Mouse (Mus musculus) MEL (cell line): ENCODE measurements around the gene Slc46a2. TPM values are rescaled to one million over a fixed set of nuclear protein-coding genes. Genes with fewer than 3 reads are reported as not detected.

Experiments
- DNase-seq: peaks from one replicate; pipeline ENCODE4 v3.0.0; 2011; ENCODE audit warnings: low read depth, low spot score
- H3K27ac ChIP-seq: 2 replicates; pipeline ENCODE4 v1.5.1; 2012; ENCODE audit warnings: low read depth, mild to moderate bottlenecking, control low read depth, low read length, moderate library complexity; ENCODE audit not compliant: control insufficient read depth
- H3K27me3 ChIP-seq, 2 experiments: fragments of 150-350 bp in 1 of 2; sonication (generic) in 1 of 2; 2 replicates each; pipeline ENCODE4 v1.6.1; 2012; ENCODE audit warnings: low read length in 2 of 2, mild to moderate bottlenecking in 2 of 2, improper control_type of control experiment in 1 of 2, moderate library complexity in 1 of 2; ENCODE audit not compliant: insufficient read depth in 2 of 2, control insufficient read depth in 1 of 2
- H3K36me3 ChIP-seq, 2 experiments: 2 replicates each; pipeline ENCODE4 v1.6.1; 2012 to 2014; ENCODE audit warnings: low read length in 2 of 2, improper control_type of control experiment in 1 of 2, inconsistent platforms in 1 of 2, mild to moderate bottlenecking in 1 of 2; ENCODE audit not compliant: insufficient read depth in 2 of 2, control insufficient read depth in 1 of 2
- H3K4me1 ChIP-seq, 2 experiments: fragments of 150-350 bp in 1 of 2; sonication (generic) in 1 of 2; 2 replicates each; pipeline ENCODE4 v1.6.1; 2012; ENCODE audit warnings: low read length in 2 of 2, improper control_type of control experiment in 1 of 2, mild to moderate bottlenecking in 1 of 2; ENCODE audit not compliant: insufficient read depth in 2 of 2, control insufficient read depth in 1 of 2
- H3K4me3 ChIP-seq, 2 experiments: fragments of 150-350 bp in 1 of 2; sonication (generic) in 1 of 2; 2 replicates each; pipeline ENCODE4 v1.5.1; 2012; ENCODE audit warnings: low read depth in 2 of 2, low read length in 2 of 2, mild to moderate bottlenecking in 2 of 2, moderate library complexity in 2 of 2, control low read depth in 1 of 2, improper control_type of control experiment in 1 of 2; ENCODE audit not compliant: control insufficient read depth in 1 of 2, insufficient read depth in 1 of 2
- H3K79me2 ChIP-seq: 2 replicates; pipeline ENCODE4 v1.6.1; 2012; ENCODE audit warnings: mild to moderate bottlenecking, low read length, moderate library complexity; ENCODE audit not compliant: control insufficient read depth, poor library complexity, insufficient read depth
- H3K9ac ChIP-seq: 2 replicates; pipeline ENCODE4 v1.6.1; 2012; ENCODE audit warnings: low read depth, mild to moderate bottlenecking, control low read depth, low read length, moderate library complexity; ENCODE audit not compliant: control insufficient read depth, poor library complexity, severe bottlenecking
- H3K9me3 ChIP-seq: fragments of 150-350 bp; sonication (generic); replicated peaks from 2 replicates; pipeline ENCODE4 v1.6.1; 2012; ENCODE audit warnings: mild to moderate bottlenecking, low read length, improper control_type of control experiment, moderate library complexity; ENCODE audit not compliant: insufficient read depth
- CHD1 ChIP-seq: IDR thresholded peaks from 2 replicates; pipeline ENCODE4 v1.6.1; 2012; ENCODE audit warnings: low read depth, mild to moderate bottlenecking, inconsistent platforms, low read length, improper control_type of control experiment
- E2F4 ChIP-seq: IDR thresholded peaks from 2 replicates; pipeline ENCODE4 v1.6.1; 2011; ENCODE audit warnings: low read depth, low read length, improper control_type of control experiment, borderline replicate concordance
- EP300 ChIP-seq, 2 experiments: IDR thresholded peaks; 2 replicates each; pipeline ENCODE4 v1.6.1; 2011; ENCODE audit warnings: improper control_type of control experiment in 2 of 2, low read length in 2 of 2, low read depth in 1 of 2, mild to moderate bottlenecking in 1 of 2
- ETS1 ChIP-seq: IDR thresholded peaks from 2 replicates; pipeline ENCODE4 v1.6.1; 2012; ENCODE audit warnings: low read depth, mild to moderate bottlenecking, inconsistent platforms, low read length, improper control_type of control experiment, moderate library complexity
- GABPA ChIP-seq: IDR thresholded peaks from 2 replicates; pipeline ENCODE4 v1.6.1; 2012; ENCODE audit warnings: low read depth, mild to moderate bottlenecking, inconsistent platforms, low read length, improper control_type of control experiment, moderate library complexity
- GATA1 ChIP-seq: IDR thresholded peaks from 2 replicates; pipeline ENCODE4 v1.6.1; 2011; ENCODE audit warnings: low read depth, low read length, improper control_type of control experiment
- JUND ChIP-seq: IDR thresholded peaks from 2 replicates; pipeline ENCODE4 v1.6.1; 2011; ENCODE audit warnings: low read depth, mild to moderate bottlenecking, improper control_type of control experiment, low read length
- MEF2A ChIP-seq: IDR thresholded peaks from 2 replicates; pipeline ENCODE4 v1.6.1; 2014; ENCODE audit warnings: low read depth, mild to moderate bottlenecking, inconsistent platforms, low read length, improper control_type of control experiment; ENCODE audit not compliant: poor library complexity, insufficient replicate concordance, severe bottlenecking; ENCODE audit errors: extremely low read depth
- MXI1 ChIP-seq: IDR thresholded peaks from 2 replicates; pipeline ENCODE4 v1.6.1; 2011; ENCODE audit warnings: mild to moderate bottlenecking, low read depth, low read length, improper control_type of control experiment
- MYC ChIP-seq: IDR thresholded peaks from 2 replicates; pipeline ENCODE4 v1.6.1; 2011; ENCODE audit warnings: low read depth, mild to moderate bottlenecking, low read length, improper control_type of control experiment, moderate library complexity
- NRF1 ChIP-seq: IDR thresholded peaks from 2 replicates; pipeline ENCODE4 v1.6.1; 2014; ENCODE audit warnings: low read depth, mild to moderate bottlenecking, inconsistent platforms, low read length, improper control_type of control experiment, moderate library complexity; ENCODE audit not compliant: poor library complexity, insufficient read depth, severe bottlenecking
- POLR2AphosphoS2 ChIP-seq: IDR thresholded peaks from 2 replicates; pipeline ENCODE4 v1.6.1; 2011; ENCODE audit warnings: low read length, improper control_type of control experiment
- POLR2AphosphoS5 ChIP-seq: IDR thresholded peaks from 2 replicates; pipeline ENCODE4 v1.6.1; 2012; ENCODE audit warnings: low read depth, borderline replicate concordance, mild to moderate bottlenecking, inconsistent platforms, low read length, moderate library complexity, mixed read lengths
- RCOR1 ChIP-seq: IDR thresholded peaks from 2 replicates; pipeline ENCODE4 v1.6.1; 2012; ENCODE audit warnings: low read depth, mild to moderate bottlenecking, inconsistent platforms, low read length, improper control_type of control experiment
- SMC3 ChIP-seq: IDR thresholded peaks from 2 replicates; pipeline ENCODE4 v1.6.1; 2011; ENCODE audit warnings: low read depth, low read length, improper control_type of control experiment
- TCF12 ChIP-seq: IDR thresholded peaks from 2 replicates; pipeline ENCODE4 v1.6.1; 2014; ENCODE audit warnings: low read depth, mild to moderate bottlenecking, inconsistent platforms, low read length, improper control_type of control experiment, moderate library complexity
- USF1 ChIP-seq: IDR thresholded peaks from 2 replicates; pipeline ENCODE4 v1.6.1; 2014; ENCODE audit warnings: low read depth, mild to moderate bottlenecking, inconsistent platforms, low read length, improper control_type of control experiment, moderate library complexity
- USF2 ChIP-seq, 2 experiments: IDR thresholded peaks; 2 replicates each; pipeline ENCODE4 v1.6.1; 2011 to 2012; ENCODE audit warnings: improper control_type of control experiment in 2 of 2, low read length in 2 of 2, borderline replicate concordance in 1 of 2, inconsistent platforms in 1 of 2, low read depth in 1 of 2, mild to moderate bottlenecking in 1 of 2; ENCODE audit not compliant: insufficient read depth in 1 of 2
- ZMIZ1 ChIP-seq: IDR thresholded peaks from 2 replicates; pipeline ENCODE4 v1.6.1; 2012; ENCODE audit warnings: low read depth, mild to moderate bottlenecking, inconsistent platforms, low read length, improper control_type of control experiment, moderate library complexity
- polyA plus RNA-seq, 2 experiments: library from polyadenylated mRNA; stranded (reverse) in 1 of 2; unstranded in 1 of 2; fragments of >175 nt in 1 of 2; fragments of >200 nt in 1 of 2; gene quantifications; 2 replicates each; pipeline versions ENCODE4 v1.2.1 to v1.2.4; 2012; ENCODE audit warnings: low replicate concordance in 2 of 2, low read depth in 1 of 2; ENCODE audit not compliant: insufficient read length in 2 of 2, insufficient read depth in 1 of 2, missing spikeins in 1 of 2
- total RNA-seq: library from RNA; depleted of rRNA; stranded (reverse); fragments of 300-350 nt; gene quantifications from 2 replicates; pipeline ENCODE4 v1.2.3, GENCODE M21; 2012

The Slc46a2 gene
- total and polyA plus RNA-seq, 3 experiments: not detected

- TF ChIP-seq MXI1 (no peak), MYC (peak; percentile 95), USF2 (IDR thresholded peaks at IDR 0.05; ENCODE audit: borderline replicate concordance in 1 of 2, insufficient read depth in 1 of 2, low read depth in 1 of 2, low read length in 2 of 2) (no peak), GATA1 (no peak), ZMIZ1 (no peak), CHD1 (no peak), MEF2A (no peak), POLR2AphosphoS2 (no peak), USF1 (no peak), RCOR1 (no peak), GABPA (no peak), NRF1 (no peak)
Measured at GRCm38 (mm10) chr4:59928347-59928746, 13.5 kb upstream of the Slc46a2 start (continued).

- H3K9ac ChIP-seq: no peak overlapping the region
- H3K9me3 ChIP-seq: no peaks in the 10 kb centered on the region
- no peak for DNase-seq
- peaks cover 0 to 7% of the 10 kb centered on the region in 2 experiments; a peak in 3 of 4 replicates for H3K27me3 ChIP-seq
- H3K4me3 ChIP-seq: no peak overlapping the region
- no peaks in the 10 kb centered on the region for H3K79me2 ChIP-seq
- no peaks in the 10 kb centered on the region for H3K4me1 ChIP-seq
- no peaks in the 10 kb centered on the region for H3K36me3 ChIP-seq
- H3K27ac ChIP-seq: no peak overlapping the region
- TF ChIP-seq TCF12 (no peak), SMC3 (no peak)
Measured at GRCm38 (mm10) chr4:59927666-59928065, 12.8 kb upstream of the Slc46a2 start.

DNA sequence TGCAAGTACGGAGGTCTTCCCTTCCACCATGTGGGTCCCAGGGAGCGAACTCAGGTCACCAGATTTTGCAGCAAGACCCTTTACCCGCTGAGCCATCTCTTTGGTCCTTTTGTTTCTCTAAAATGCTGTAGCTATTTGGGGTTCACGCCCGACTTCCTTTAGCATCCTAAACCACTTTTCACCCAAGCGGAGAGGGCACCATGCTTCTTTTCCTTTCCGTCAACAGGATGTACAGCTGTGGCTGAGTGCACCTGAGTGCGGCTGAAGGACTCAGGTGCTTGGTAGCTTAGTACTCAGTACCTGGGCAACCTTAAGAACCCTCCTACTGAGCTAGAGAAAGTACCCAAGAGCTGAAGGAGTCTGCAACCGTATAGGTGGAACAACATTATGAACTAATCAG, 10.2 kb upstream of the Slc46a2 start:
- no peak overlapping the region for H3K4me3 ChIP-seq
- no peaks in the 10 kb centered on the region; a peak in 1 of 4 replicates for H3K4me1 ChIP-seq
- H3K79me2 ChIP-seq: no peaks in the 10 kb centered on the region
- no peak overlapping the region for H3K27ac ChIP-seq
- peaks cover 4 to 10% of the 10 kb centered on the region in 2 experiments; a peak in 3 of 4 replicates for H3K27me3 ChIP-seq
- H3K9ac ChIP-seq: no peak overlapping the region
- no peaks in the 10 kb centered on the region for H3K9me3 ChIP-seq
- no peaks in the 10 kb centered on the region for H3K36me3 ChIP-seq
- TF ChIP-seq EP300 (IDR thresholded peaks at IDR 0.05; ENCODE audit: low read depth in 1 of 2, low read length in 2 of 2) (no peak), JUND (no peak), ETS1 (no peak), POLR2AphosphoS5 (no peak), E2F4 (no peak)
- no peak for DNase-seq
